Mouse (Mus musculus) forebrain, embryonic 16.5 days (tissue): ENCODE data around the gene Eri3. TPM values are rescaled to one million over a fixed set of nuclear protein-coding genes. Genes with fewer than 3 reads are reported as not detected.

ENCODE experiments used
- ATAC-seq: fragments of 200-750 bp; cut with Nextera tagmentation; 2 replicates; pipeline ENCODE4 v1.8.0; 2017; ENCODE audit warnings: mild to moderate bottlenecking, moderate library complexity
- H3K27ac ChIP-seq: fragments of 300-500 bp; sonication (generic); 2 replicates; pipeline ENCODE4 v1.5.1; 2014; ENCODE audit warnings: low read length, control low read depth
- H3K27me3 ChIP-seq: fragments of 300-500 bp; sonication (generic); replicated peaks from 2 replicates; pipeline ENCODE4 v1.6.1; 2014; ENCODE audit warnings: low read length; ENCODE audit not compliant: control insufficient read depth, insufficient read depth
- H3K36me3 ChIP-seq: fragments of 300-500 bp; sonication (generic); 2 replicates; pipeline ENCODE4 v1.6.1; 2014; ENCODE audit not compliant: control insufficient read depth, insufficient read depth
- H3K4me1 ChIP-seq: fragments of 300-500 bp; sonication (generic); replicated peaks from 2 replicates; pipeline ENCODE4 v1.6.1; 2014; ENCODE audit warnings: low read length; ENCODE audit not compliant: control insufficient read depth, insufficient read depth
- H3K4me2 ChIP-seq: fragments of 300-500 bp; sonication (generic); 2 replicates; pipeline ENCODE4 v1.6.1; 2014; ENCODE audit warnings: mild to moderate bottlenecking, low read length, control low read depth
- H3K4me3 ChIP-seq: fragments of 300-500 bp; sonication (generic); replicated peaks from 2 replicates; pipeline ENCODE4 v1.5.1; 2014; ENCODE audit warnings: mild to moderate bottlenecking, low read length, control low read depth
- H3K9ac ChIP-seq: fragments of 300-500 bp; sonication (generic); replicated peaks from 2 replicates; pipeline ENCODE4 v1.6.1; 2014; ENCODE audit warnings: low read depth, low read length, control low read depth
- H3K9me3 ChIP-seq: fragments of 300-500 bp; sonication (generic); 2 replicates; pipeline ENCODE4 v1.6.1; 2016; ENCODE audit warnings: low read length; ENCODE audit not compliant: control insufficient read depth
- WGBS: fragments of 180-500 bp; shearing (Covaris S2); extraction: QIAGEN DNeasy Blood & Tissue Kit; methylation state at CpG from one replicate; pipeline ENCODE4 v1.1.7; 2014; 5-methylcytosine and 5-hydroxymethylcytosine counted together
- polyA plus RNA-seq: library from polyadenylated mRNA; unstranded; fragments of >200 nt; fragmentation: Nextera tagmentation; extraction: Ambion mirVana; gene quantifications from 2 replicates; pipeline ENCODE4 v1.2.1, GENCODE M21; 2015

Gene Eri3
- polyA plus RNA-seq, 1 experiment from 2014 or later = 256 TPM

- Histone ChIP-seq H3K4me1 (peaks cover 21% of the 10 kb centered on the region), H3K4me3 (no peak overlapping the region), H3K4me2 (no peak overlapping the region), H3K9me3 (no peaks in the 10 kb centered on the region), H3K36me3 (no peaks in the 10 kb centered on the region; the same call in 1 of the 2 replicates), H3K27ac (no peak overlapping the region), H3K27me3 (no peaks in the 10 kb centered on the region), H3K9ac (no peak overlapping the region)
- 69% methylated on average over 7 of the region's 7 CpGs for WGBS
- ATAC-seq = no peak
Measured at GRCm38 (mm10) chr4:117609371-117610039, 59.3 kb downstream of the Eri3 start.

GRCm38 (mm10) chr4:117611385-117611784 is 61.2 kb downstream of the Eri3 start:
- Histone ChIP-seq H3K9ac (no peak overlapping the region), H3K4me3 (no peak overlapping the region), H3K4me1 (peaks cover 10% of the 10 kb centered on the region), H3K4me2 (no peak overlapping the region), H3K27me3 (no peaks in the 10 kb centered on the region), H3K36me3 (peaks cover 4% of the 10 kb centered on the region; the same call in 1 of the 2 replicates), H3K27ac (no peak overlapping the region), H3K9me3 (no peaks in the 10 kb centered on the region)
- no peak for ATAC-seq
- WGBS = 77% methylated on average over 4 of the region's 4 CpGs

GRCm38 (mm10) chr4:117611814-117612213 is 61.6 kb downstream of the Eri3 start:
- Histone ChIP-seq H3K4me2 (no peak overlapping the region), H3K4me3 (no peak overlapping the region), H3K4me1 (peaks cover 10% of the 10 kb centered on the region), H3K9me3 (no peaks in the 10 kb centered on the region), H3K9ac (no peak overlapping the region), H3K27me3 (no peaks in the 10 kb centered on the region), H3K27ac (no peak overlapping the region), H3K36me3 (peaks cover 7% of the 10 kb centered on the region; the same call in 1 of the 2 replicates)
- WGBS = 90% methylated on average over 2 of the region's 2 CpGs
- no peak for ATAC-seq

GRCm38 (mm10) chr4:117612713-117613112 is 62.5 kb downstream of the Eri3 start:
- H3K36me3 ChIP-seq = peaks cover 13% of the 10 kb centered on the region; the same call in 1 of the 2 replicates
- ATAC-seq = no peak
- WGBS = 94% methylated on average over 5 of the region's 5 CpGs
- H3K9ac ChIP-seq = no peak overlapping the region
- H3K4me3 ChIP-seq = no peak overlapping the region
- peaks cover 10% of the 10 kb centered on the region for H3K4me1 ChIP-seq
- no peak overlapping the region for H3K27ac ChIP-seq
- no peaks in the 10 kb centered on the region for H3K9me3 ChIP-seq
- H3K4me2 ChIP-seq = no peak overlapping the region
- H3K27me3 ChIP-seq = no peaks in the 10 kb centered on the region

GRCm38 (mm10) chr4:117613153-117613773 is 63.1 kb downstream of the Eri3 start:
- ATAC-seq = no peak
- peaks cover 13% of the 10 kb centered on the region; the same call in 1 of the 2 replicates for H3K36me3 ChIP-seq
- 93% methylated on average over 4 of the region's 4 CpGs for WGBS

GRCm38 (mm10) chr4:117616600-117616999 is 66.4 kb downstream of the Eri3 start:
- Histone ChIP-seq H3K9me3 (no peaks in the 10 kb centered on the region), H3K4me3 (no peak overlapping the region), H3K4me2 (no peak overlapping the region), H3K36me3 (peaks cover 15% of the 10 kb centered on the region; the same call in 1 of the 2 replicates), H3K27ac (no peak overlapping the region), H3K27me3 (no peaks in the 10 kb centered on the region), H3K4me1 (no peaks in the 10 kb centered on the region), H3K9ac (no peak overlapping the region)
- 91% methylated on average over 4 of the region's 4 CpGs for WGBS
- ATAC-seq = no peak

More at GRCm38 (mm10) chr4:117613153-117613773, 63.1 kb downstream of the Eri3 start:
- H3K4me2 ChIP-seq = no peak overlapping the region
- no peak overlapping the region for H3K27ac ChIP-seq
- H3K27me3 ChIP-seq = no peaks in the 10 kb centered on the region
- H3K4me3 ChIP-seq = no peak overlapping the region
- H3K4me1 ChIP-seq = peaks cover 8% of the 10 kb centered on the region
- H3K9me3 ChIP-seq = no peaks in the 10 kb centered on the region
- no peak overlapping the region for H3K9ac ChIP-seq

- WGBS = 94% methylated on average over 5 of the region's 5 CpGs
- H3K4me2 ChIP-seq = no peak overlapping the region
Measured at GRCm38 (mm10) chr4:117622270-117622669, 72.1 kb downstream of the Eri3 start.

GRCm38 (mm10) chr4:117623025-117623424 is 72.9 kb downstream of the Eri3 start:
- H3K4me3 ChIP-seq = no peak overlapping the region
- no peaks in the 10 kb centered on the region for H3K4me1 ChIP-seq
- peaks cover 2% of the 10 kb centered on the region; the same call in 1 of the 2 replicates for H3K36me3 ChIP-seq
- H3K4me2 ChIP-seq = no peak overlapping the region
- no peaks in the 10 kb centered on the region for H3K27me3 ChIP-seq
- H3K9me3 ChIP-seq = no peaks in the 10 kb centered on the region
- ATAC-seq = no peak
- no peak overlapping the region for H3K27ac ChIP-seq
- WGBS = 77% methylated on average over 2 of the region's 2 CpGs
- H3K9ac ChIP-seq = no peak overlapping the region

More at GRCm38 (mm10) chr4:117622270-117622669, 72.1 kb downstream of the Eri3 start:
- H3K9me3 ChIP-seq = no peaks in the 10 kb centered on the region
- H3K4me1 ChIP-seq = no peaks in the 10 kb centered on the region
- no peak overlapping the region for H3K4me3 ChIP-seq
- H3K27me3 ChIP-seq = no peaks in the 10 kb centered on the region
- H3K36me3 ChIP-seq = peaks cover 3% of the 10 kb centered on the region
- H3K27ac ChIP-seq = no peak overlapping the region
- ATAC-seq = no peak
- H3K9ac ChIP-seq = no peak overlapping the region

- Histone ChIP-seq H3K4me1 (no peaks in the 10 kb centered on the region), H3K9me3 (no peaks in the 10 kb centered on the region), H3K27ac (no peak overlapping the region), H3K4me3 (no peak overlapping the region), H3K36me3 (peaks cover 2% of the 10 kb centered on the region; the same call in 1 of the 2 replicates), H3K4me2 (no peak overlapping the region), H3K9ac (no peak overlapping the region), H3K27me3 (no peaks in the 10 kb centered on the region)
- ATAC-seq = no peak
- WGBS = 93% methylated on average over 5 of the region's 5 CpGs
Measured at GRCm38 (mm10) chr4:117624660-117625059, 74.5 kb downstream of the Eri3 start.
